Mouse (Mus musculus) spleen, postnatal 10 days (tissue): ENCODE data around the gene Psmc1.

ENCODE experiments used
- DNase-seq, 2 experiments: peaks; one replicate each; pipeline ENCODE4 v3.0.0; 2021 to 2022; ENCODE audit warnings: low spot score in 2 of 2

Gene Psmc1

GRCm38 (mm10) chr12:100172481-100172880 is 62.5 kb downstream of the Psmc1 start:
- DNase-seq: no peak
